In genomic region chr15:102421437-102421836, GRCm38 (mm10) we compare ENCODE assay signal across 10 mouse cellular contexts. TPM values are rescaled to one million over a fixed set of nuclear protein-coding genes. Genes with fewer than 3 reads are reported as not detected.
DNase-seq lines count a peak whose midpoint lies in the region; ATAC-seq and TF ChIP-seq lines count a peak whose summit lies in the region.
"Had no signal": no experiment of that assay in that cellular context is flagged by ENCODE, and none has a peak within 500 bp of the region (broad histone marks: within the 10 kb centered on the region; RNA-seq: fewer than 3 reads in every experiment).

No protein-coding gene starts in this region.

- WGBS in cerebellum, adult 2 months: 49% methylated on average over 3 of the region's 3 CpGs

- H3K4me1 ChIP-seq in cerebellum, adult 2 months (ENCODE audit: control insufficient read depth, insufficient read depth, low read length): no peaks in the 10 kb centered on the region
- H3K4me1 ChIP-seq: limb, embryonic 13.5 days had no signal

- no peak for TF ChIP-seq POLR2A in cerebellum, adult 2 months (IDR thresholded peaks at IDR 0.05; ENCODE audit: borderline replicate concordance, insufficient read depth, low read length)

- DNase-seq in cerebellum, adult 2 months: peak in 1 of 2 experiments; percentile 41
- DNase-seq in layer of hippocampus, adult 2 months (ENCODE audit: low spot score in 2 of 2): peak in 1 of 2 experiments; percentile 54
- DNase-seq in layer of hippocampus, postnatal 36 days: no peak
- DNase-seq in ES-CJ7 (ENCODE audit: low read depth, low spot score): peak; percentile 73
- peak; percentile 86 for DNase-seq in retina, embryonic 14.5 days (ENCODE audit: low spot score)
- no peak for DNase-seq in ovary, postnatal 14 days (ENCODE audit: low spot score)

- TF ChIP-seq CTCF in cerebellum, adult 2 months (IDR thresholded peaks at IDR 0.05; ENCODE audit: borderline replicate concordance, insufficient read depth, low read depth, low read length): peak; percentile 28; the same call in 1 of the 2 replicates
- peak; percentile 88 for TF ChIP-seq CTCF in layer of hippocampus, adult 2 months (conservative IDR thresholded peaks at IDR 0.05)

- no peaks in the 10 kb centered on the region for H3K27me3 ChIP-seq in cerebellum, adult 2 months (ENCODE audit: control insufficient read depth, insufficient read depth, low read length)
- H3K27me3 ChIP-seq: limb, embryonic 13.5 days had no signal

- H3K27ac ChIP-seq in cerebellum, adult 2 months (ENCODE audit: insufficient read depth, low read length): no peak overlapping the region
- no peak overlapping the region for H3K27ac ChIP-seq in layer of hippocampus, adult 2 months
- H3K27ac ChIP-seq: limb, embryonic 13.5 days had no signal

- no peak for ATAC-seq in cerebellum, adult (ENCODE audit: insufficient number of reproducible peaks, low FRiP score, low TSS enrichment)
- peak; percentile 84 for ATAC-seq in erythroblast, adult 5-6 weeks (replicated peaks; ENCODE audit: low FRiP score, poor library complexity, severe bottlenecking)

- no peak overlapping the region for H3K4me3 ChIP-seq in cerebellum, adult 2 months (replicated peaks; ENCODE audit: insufficient read depth, low read depth, low read length)
- H3K4me3 ChIP-seq in layer of hippocampus, adult 2 months: no peak overlapping the region
- H3K4me3 ChIP-seq: limb, embryonic 13.5 days had no signal

RNA-seq across cellular contexts. Expression of gene Sp1, which starts 15.5 kb away (rescaled TPM):
- polyA plus RNA-seq in cerebellum, adult 2 months (2012; rRNA removed): 12.6 and 14.1 TPM in 2 replicates
- 10 to 100 TPM; 23.1 to 33.0 TPM for total RNA-seq in layer of hippocampus, adult 2 months (2021)
- total RNA-seq in layer of hippocampus, postnatal 36 days (2021): 10 to 100 TPM; 22.4 to 23.1 TPM
- 42.2 and 66.3 TPM in 2 replicates for total RNA-seq in erythroblast, adult 5-6 weeks (2015; ENCODE audit: low replicate concordance)
- total RNA-seq in erythroblast, adult 5-6 weeks (2017; ENCODE audit: low replicate concordance): 20.2 and 23.1 TPM in 2 replicates

RNA-seq across cellular contexts. Expression of gene Amhr2, which starts 23.7 kb away (rescaled TPM):
- 3.2 TPM in 2 replicates for polyA plus RNA-seq in cerebellum, adult 2 months (2012; rRNA removed)
- 1 to 10 TPM in 1 of 2 experiments, under 1 TPM in 1; 0.66 to 1.2 TPM for total RNA-seq in layer of hippocampus, adult 2 months (2021)
- under 1 TPM; 0.42 to 0.51 TPM for total RNA-seq in layer of hippocampus, postnatal 36 days (2021)
- total RNA-seq in erythroblast, adult 5-6 weeks (2015; ENCODE audit: low replicate concordance): not detected in 2 replicates
- not detected in 2 replicates for total RNA-seq in erythroblast, adult 5-6 weeks (2017; ENCODE audit: low replicate concordance)
- total RNA-seq: G1E had no signal
- polyA plus RNA-seq: G1E had no signal

RNA-seq across cellular contexts. Expression of gene Prr13, which starts 37.4 kb away (rescaled TPM):
- 160 and 164 TPM in 2 replicates for polyA plus RNA-seq in cerebellum, adult 2 months (2012; rRNA removed)
- total RNA-seq in layer of hippocampus, adult 2 months (2021): 10 to 100 TPM; 40.2 to 42.7 TPM
- total RNA-seq in layer of hippocampus, postnatal 36 days (2021): 10 to 100 TPM; 40.6 to 41.0 TPM
- 70.9 and 84.4 TPM in 2 replicates for total RNA-seq in erythroblast, adult 5-6 weeks (2015; ENCODE audit: low replicate concordance)
- total RNA-seq in erythroblast, adult 5-6 weeks (2017; ENCODE audit: low replicate concordance): 37.6 and 64.5 TPM in 2 replicates

RNA-seq across cellular contexts. Expression of gene Pcbp2, which starts 48.9 kb away (rescaled TPM):
- 539 and 562 TPM in 2 replicates for polyA plus RNA-seq in cerebellum, adult 2 months (2012; rRNA removed)
- 100 to 1,000 TPM; 496 to 505 TPM for total RNA-seq in layer of hippocampus, adult 2 months (2021)
- 100 to 1,000 TPM; 448 to 513 TPM for total RNA-seq in layer of hippocampus, postnatal 36 days (2021)
- 252 and 321 TPM in 2 replicates for total RNA-seq in erythroblast, adult 5-6 weeks (2015; ENCODE audit: low replicate concordance)
- total RNA-seq in erythroblast, adult 5-6 weeks (2017; ENCODE audit: low replicate concordance): 85.4 and 91.0 TPM in 2 replicates

RNA-seq across cellular contexts. Expression of gene Sp7, which starts 54.5 kb away (rescaled TPM):
- polyA plus RNA-seq in cerebellum, adult 2 months (2012; rRNA removed): 1.4 TPM in 2 replicates
- under 1 TPM; 0.32 to 0.49 TPM for total RNA-seq in layer of hippocampus, adult 2 months (2021)
- under 1 TPM; 0.38 to 0.57 TPM for total RNA-seq in layer of hippocampus, postnatal 36 days (2021)
- total RNA-seq in erythroblast, adult 5-6 weeks (2015; ENCODE audit: low replicate concordance): not detected in 2 replicates
- total RNA-seq in erythroblast, adult 5-6 weeks (2017; ENCODE audit: low replicate concordance): not detected in 2 replicates
- polyA plus RNA-seq: G1E had no signal

Comparison
In these comparisons a context has a peak if more than half of its experiments do, and no peak if none do; other contexts are left out.
1. DNase-seq: peak in ES-CJ7 (single experiment) and retina, embryonic 14.5 days (single experiment); none in layer of hippocampus, postnatal 36 days (0 of 2) and ovary, postnatal 14 days (single experiment).